Mouse (Mus musculus): ENCODE measurements at regions not wholly inside any gene's neighbourhood (a gene's known extent, or its start where the extent isn't known, plus 50 kb on each side); places are given as distances from the start of the nearest gene placed in this dataset.
A peak's percentile ranks its signal among the peaks of the same experiment; 100 is the strongest.

DNA sequence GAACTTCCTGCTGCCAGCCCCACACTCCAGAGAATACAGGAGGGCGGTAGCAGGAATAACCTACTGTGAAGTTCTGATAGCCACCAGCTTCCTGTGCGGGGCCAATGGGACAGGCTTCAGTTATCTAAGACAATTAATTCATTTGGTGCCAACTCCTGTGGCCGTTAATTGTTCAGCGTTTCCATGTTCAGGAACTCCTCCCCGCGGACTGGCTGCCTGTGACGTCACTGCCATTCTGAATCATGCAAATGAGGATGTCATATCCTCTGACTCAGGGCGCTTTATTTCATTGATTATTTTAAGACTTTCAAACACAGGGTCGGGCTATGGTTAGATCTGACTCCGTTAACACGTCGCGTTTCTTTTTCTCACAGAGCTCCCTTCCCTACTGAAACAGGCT, 225.8 kb upstream of the N6amt1 start:
- no peak for TF ChIP-seq POLR2A (IDR thresholded peaks at IDR 0.05; ENCODE audit: borderline replicate concordance, extremely low read depth, low read depth, low read length)
- no peak for TF ChIP-seq CTCF (IDR thresholded peaks at IDR 0.05; ENCODE audit: insufficient read depth, low read length)
- DNase-seq, result peak; percentile 6
- 40% methylated on average over 13 of the region's 13 CpGs for WGBS
- H3K4me1 ChIP-seq (ENCODE audit: control insufficient read depth, insufficient read depth, low read length), result peaks cover 3% of the 10 kb centered on the region
- H3K4me3 ChIP-seq (replicated peaks; ENCODE audit: extremely low read depth, low read depth, low read length), result peak overlapping the region; percentile 58

DNA sequence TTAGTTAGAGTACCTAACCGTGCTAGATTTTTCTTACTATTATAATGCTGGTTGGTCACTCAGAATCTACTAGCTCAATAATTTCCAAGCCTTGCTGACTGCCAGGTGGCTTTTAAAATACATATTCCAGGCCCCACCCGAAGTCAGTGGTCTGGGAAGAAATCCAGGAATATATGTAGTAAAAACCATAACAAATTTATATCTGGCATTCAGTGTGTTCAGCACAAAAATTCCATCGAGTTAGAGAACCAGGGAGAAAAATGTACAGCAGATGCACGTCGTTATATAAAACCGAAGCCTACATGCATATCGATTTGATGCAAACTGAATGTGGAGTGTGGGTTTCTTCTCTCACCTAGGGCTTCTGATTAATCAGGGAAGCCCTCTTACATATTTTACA, 229.5 kb upstream of the N6amt1 start:
- no peak for DNase-seq
- WGBS, result 83% methylated on average over 7 of the region's 7 CpGs
- TF ChIP-seq POLR2A (IDR thresholded peaks at IDR 0.05; ENCODE audit: borderline replicate concordance, extremely low read depth, low read depth, low read length) (no peak), CTCF (IDR thresholded peaks at IDR 0.05; ENCODE audit: insufficient read depth, low read length) (no peak)
- peaks cover 3% of the 10 kb centered on the region; the same call in 1 of the 2 replicates for H3K4me1 ChIP-seq (ENCODE audit: control insufficient read depth, insufficient read depth, low read length)
- H3K4me3 ChIP-seq (replicated peaks; ENCODE audit: extremely low read depth, low read depth, low read length), result no peak overlapping the region

DNA sequence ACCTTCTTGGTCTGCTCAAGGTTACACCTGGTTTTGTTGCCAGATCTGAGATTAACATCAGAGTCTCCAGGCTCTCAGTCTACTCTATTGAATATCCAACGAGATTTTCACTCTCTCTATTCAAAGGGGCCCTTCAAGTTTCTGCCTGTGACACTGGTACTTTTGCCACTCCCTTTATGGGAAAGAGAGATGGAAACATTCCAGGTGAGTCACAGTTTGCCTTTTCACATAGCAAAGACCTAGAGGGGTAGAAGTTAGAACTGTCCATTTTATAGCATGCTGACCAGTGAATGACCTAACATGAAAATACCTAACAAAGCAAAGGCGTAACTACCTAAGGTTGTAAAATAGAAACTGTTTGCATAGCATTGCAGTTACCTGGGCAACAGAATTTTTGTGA, 250.4 kb upstream of the N6amt1 start:
- Histone ChIP-seq H3K4me1 (ENCODE audit: control insufficient read depth, insufficient read depth, low read length) (no peaks in the 10 kb centered on the region), H3K4me3 (replicated peaks; ENCODE audit: extremely low read depth, low read depth, low read length) (no peak overlapping the region)
- TF ChIP-seq CTCF (IDR thresholded peaks at IDR 0.05; ENCODE audit: insufficient read depth, low read length) (no peak), POLR2A (IDR thresholded peaks at IDR 0.05; ENCODE audit: borderline replicate concordance, extremely low read depth, low read depth, low read length) (no peak)
- no peak for DNase-seq
- 67% methylated on average over 2 of the region's 2 CpGs for WGBS

DNA sequence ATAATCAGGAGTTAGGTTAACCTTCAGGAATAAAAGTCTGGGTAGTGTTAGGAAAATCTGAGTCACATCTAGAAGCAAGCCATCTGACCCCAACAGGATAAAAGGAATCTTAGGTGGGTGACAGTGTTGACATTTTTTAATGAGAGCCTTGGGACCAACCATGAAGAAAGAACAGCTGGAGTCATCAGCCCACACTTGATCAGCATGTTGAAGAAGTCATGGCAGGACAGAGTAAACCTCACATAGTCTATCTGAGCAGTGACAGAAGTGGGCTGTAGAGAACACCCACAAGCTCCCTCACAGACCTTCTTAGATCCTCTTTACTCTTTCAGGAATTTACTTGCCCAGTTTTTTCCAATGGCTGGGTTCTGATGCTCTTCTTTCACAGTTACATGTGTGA, 251.9 kb upstream of the N6amt1 start:
- no peak for DNase-seq
- no peak for TF ChIP-seq POLR2A (IDR thresholded peaks at IDR 0.05; ENCODE audit: borderline replicate concordance, extremely low read depth, low read depth, low read length)
- TF ChIP-seq CTCF (IDR thresholded peaks at IDR 0.05; ENCODE audit: insufficient read depth, low read length), result no peak
- Histone ChIP-seq H3K4me3 (replicated peaks; ENCODE audit: extremely low read depth, low read depth, low read length) (no peak overlapping the region), H3K4me1 (ENCODE audit: control insufficient read depth, insufficient read depth, low read length) (no peaks in the 10 kb centered on the region)

DNA sequence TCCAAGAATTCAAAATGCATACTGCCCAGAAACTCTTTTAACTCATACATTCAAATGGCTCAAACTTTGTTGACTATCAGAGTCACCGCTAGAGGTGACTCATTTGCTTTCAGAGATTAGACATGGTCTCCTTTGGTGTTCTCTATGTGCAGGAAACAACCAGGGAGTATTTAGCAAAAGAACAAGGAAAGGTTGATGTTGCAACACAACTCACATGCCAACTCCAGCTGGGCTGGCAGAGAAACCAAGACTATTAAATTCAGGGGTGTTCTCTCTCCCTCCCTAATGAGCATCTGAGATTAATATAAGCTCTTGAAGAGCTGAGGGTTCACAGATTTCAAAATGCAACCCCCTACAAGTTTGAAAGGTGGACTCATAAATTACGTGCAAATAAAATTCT, 262.0 kb upstream of the N6amt1 start:
- no peak for DNase-seq
- no peaks in the 10 kb centered on the region for H3K4me1 ChIP-seq (ENCODE audit: control insufficient read depth, insufficient read depth, low read length)
- TF ChIP-seq POLR2A (IDR thresholded peaks at IDR 0.05; ENCODE audit: borderline replicate concordance, extremely low read depth, low read depth, low read length) (no peak), CTCF (IDR thresholded peaks at IDR 0.05; ENCODE audit: insufficient read depth, low read length) (no peak)
- H3K4me3 ChIP-seq (replicated peaks; ENCODE audit: extremely low read depth, low read depth, low read length), result no peak overlapping the region
- 73% methylated on average over 2 of the region's 2 CpGs for WGBS

DNA sequence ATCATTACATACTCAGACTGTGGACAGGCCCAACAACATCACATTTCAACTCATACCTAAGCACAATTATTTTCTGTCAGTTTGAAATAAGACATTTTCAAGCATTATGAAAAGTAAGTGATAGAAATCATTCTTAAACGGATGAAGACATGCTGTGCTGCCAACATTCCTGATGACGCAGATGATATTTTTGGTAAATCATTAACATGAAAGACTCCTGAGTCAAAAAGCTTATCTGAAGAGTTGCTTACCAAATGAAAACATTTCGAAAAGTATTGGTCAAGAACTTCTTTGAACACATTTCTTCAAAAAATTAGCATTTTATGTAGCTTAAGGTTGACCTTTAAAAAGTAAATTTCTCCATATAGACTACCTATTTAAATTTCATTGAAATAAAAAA, 264.7 kb upstream of the N6amt1 start:
- Histone ChIP-seq H3K4me1 (ENCODE audit: control insufficient read depth, insufficient read depth, low read length) (no peaks in the 10 kb centered on the region), H3K4me3 (replicated peaks; ENCODE audit: extremely low read depth, low read depth, low read length) (no peak overlapping the region)
- WGBS, result 61% methylated on average over 3 of the region's 3 CpGs
- TF ChIP-seq POLR2A (IDR thresholded peaks at IDR 0.05; ENCODE audit: borderline replicate concordance, extremely low read depth, low read depth, low read length) (no peak), CTCF (IDR thresholded peaks at IDR 0.05; ENCODE audit: insufficient read depth, low read length) (no peak)
- DNase-seq, result no peak

DNA sequence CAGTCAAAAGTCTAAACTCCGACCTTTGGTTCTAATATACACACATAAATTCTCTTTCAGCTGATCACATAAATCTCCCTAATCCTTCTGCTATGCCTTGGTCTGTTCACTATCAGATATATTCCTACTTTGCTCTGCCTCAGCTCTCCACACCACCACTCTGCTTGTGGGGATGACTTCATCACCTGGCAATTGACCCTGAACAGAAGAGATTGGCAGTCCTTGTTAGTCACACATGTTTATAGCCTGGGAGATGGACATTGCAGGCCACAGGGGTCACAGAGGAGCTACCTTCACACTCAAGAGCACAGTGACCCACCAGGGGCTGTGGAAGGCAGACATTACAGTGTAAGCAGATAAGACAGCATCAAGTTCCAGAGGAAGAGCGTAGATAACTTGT, 270.5 kb upstream of the N6amt1 start:
- 71% methylated on average over 2 of the region's 2 CpGs for WGBS
- no peak overlapping the region for H3K4me3 ChIP-seq (replicated peaks; ENCODE audit: extremely low read depth, low read depth, low read length)
- no peak for DNase-seq
- H3K4me1 ChIP-seq (ENCODE audit: control insufficient read depth, insufficient read depth, low read length), result no peaks in the 10 kb centered on the region
- TF ChIP-seq POLR2A (IDR thresholded peaks at IDR 0.05; ENCODE audit: borderline replicate concordance, extremely low read depth, low read depth, low read length) (no peak), CTCF (IDR thresholded peaks at IDR 0.05; ENCODE audit: insufficient read depth, low read length) (no peak)

DNA sequence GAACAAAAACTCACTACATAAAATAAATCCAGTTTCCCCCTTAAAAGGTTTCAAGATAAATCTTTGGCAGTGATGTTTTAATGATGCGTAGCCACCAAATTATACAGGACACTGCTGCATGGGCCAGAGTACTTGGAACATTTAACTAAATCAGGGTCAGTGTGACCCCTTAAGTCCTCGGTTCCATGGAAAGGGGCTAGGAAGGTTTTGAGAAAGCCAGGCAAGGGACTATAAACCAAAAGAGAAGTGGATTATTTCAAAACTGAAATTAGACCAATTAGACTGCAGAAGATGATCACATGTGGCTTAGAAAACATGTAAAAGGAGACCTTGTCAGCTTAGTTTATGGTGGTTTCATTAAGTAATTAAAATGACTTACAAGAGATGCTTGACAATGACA, 276.6 kb upstream of the N6amt1 start:
- Histone ChIP-seq H3K4me3 (replicated peaks; ENCODE audit: extremely low read depth, low read depth, low read length) (no peak overlapping the region), H3K4me1 (ENCODE audit: control insufficient read depth, insufficient read depth, low read length) (no peaks in the 10 kb centered on the region)
- no peak for TF ChIP-seq POLR2A (IDR thresholded peaks at IDR 0.05; ENCODE audit: borderline replicate concordance, extremely low read depth, low read depth, low read length)
- TF ChIP-seq CTCF (IDR thresholded peaks at IDR 0.05; ENCODE audit: insufficient read depth, low read length), result no peak
- WGBS, result 92% methylated on average over 2 of the region's 2 CpGs
- DNase-seq, result no peak

DNA sequence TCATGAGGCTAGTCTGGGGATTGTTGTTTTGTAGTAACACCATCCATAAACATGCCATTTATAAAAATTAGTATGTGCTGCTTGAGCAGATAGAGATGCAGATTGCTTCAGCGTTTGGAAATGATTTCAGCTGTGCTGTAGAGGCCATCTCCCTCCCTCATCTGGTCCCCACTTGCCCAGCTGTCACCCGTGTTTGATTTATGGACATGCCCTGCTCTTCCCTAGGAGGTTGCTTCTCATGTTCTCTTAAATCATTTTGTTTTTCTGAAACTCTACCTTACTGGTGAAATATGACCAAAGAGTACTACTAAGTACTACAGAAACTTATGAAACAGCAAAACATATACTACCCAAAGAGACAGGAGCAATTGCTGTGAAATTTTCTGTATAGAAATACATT, 284.7 kb upstream of the N6amt1 start:
- H3K4me1 ChIP-seq (ENCODE audit: control insufficient read depth, insufficient read depth, low read length), result no peaks in the 10 kb centered on the region
- H3K4me3 ChIP-seq (replicated peaks; ENCODE audit: extremely low read depth, low read depth, low read length), result no peak overlapping the region
- DNase-seq, result no peak
- TF ChIP-seq POLR2A (IDR thresholded peaks at IDR 0.05; ENCODE audit: borderline replicate concordance, extremely low read depth, low read depth, low read length) (no peak), CTCF (IDR thresholded peaks at IDR 0.05; ENCODE audit: insufficient read depth, low read length) (no peak)
- 58% methylated on average over 2 of the region's 2 CpGs for WGBS

DNA sequence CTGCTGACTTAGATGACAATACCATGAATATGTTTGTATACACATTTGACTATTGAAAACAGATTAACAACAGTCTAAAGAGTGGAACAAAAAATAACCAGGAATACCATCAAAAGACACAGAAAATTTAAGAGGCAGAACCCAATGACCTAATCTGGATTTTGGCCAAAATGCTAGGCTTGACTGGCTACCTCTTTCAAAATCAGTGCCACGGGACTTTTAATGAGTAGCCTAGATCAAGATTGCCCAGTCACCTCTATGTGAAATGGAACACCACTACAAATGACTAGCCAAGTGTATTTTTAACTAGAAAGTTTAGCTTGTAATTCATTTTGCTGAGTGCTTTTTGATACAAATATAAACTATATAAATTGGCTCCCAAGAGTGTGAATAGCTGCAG, 286.0 kb upstream of the N6amt1 start:
- WGBS, result 58% methylated on average over 1 of the region's 1 CpGs
- DNase-seq, result no peak

DNA sequence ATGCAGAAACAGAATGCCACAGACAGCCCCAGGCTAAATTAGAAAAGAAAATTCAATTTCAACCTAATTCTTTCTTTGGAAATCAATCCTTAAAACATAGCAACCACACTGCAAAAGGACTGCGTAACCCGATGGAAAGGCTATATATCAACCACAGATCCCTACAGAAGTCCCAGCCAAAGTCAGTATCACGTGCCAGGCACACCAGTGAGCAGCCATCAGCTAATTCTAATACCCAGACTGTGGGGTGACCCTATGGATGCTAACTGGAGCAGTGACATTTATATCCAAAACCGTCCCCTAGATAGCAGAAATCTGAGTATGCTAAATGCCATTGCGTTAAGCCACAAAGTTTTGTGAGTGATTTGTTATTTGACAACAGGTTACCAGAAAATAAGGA, 286.5 kb upstream of the N6amt1 start:
- Histone ChIP-seq H3K4me3 (replicated peaks; ENCODE audit: extremely low read depth, low read depth, low read length) (no peak overlapping the region), H3K4me1 (ENCODE audit: control insufficient read depth, insufficient read depth, low read length) (no peaks in the 10 kb centered on the region)
- 91% methylated on average over 5 of the region's 5 CpGs for WGBS
- TF ChIP-seq POLR2A (IDR thresholded peaks at IDR 0.05; ENCODE audit: borderline replicate concordance, extremely low read depth, low read depth, low read length) (no peak), CTCF (IDR thresholded peaks at IDR 0.05; ENCODE audit: insufficient read depth, low read length) (no peak)
- no peak for DNase-seq

More for the DNA sequence above, 286.0 kb upstream of the N6amt1 start:
- Histone ChIP-seq H3K4me1 (ENCODE audit: control insufficient read depth, insufficient read depth, low read length) (no peaks in the 10 kb centered on the region), H3K4me3 (replicated peaks; ENCODE audit: extremely low read depth, low read depth, low read length) (no peak overlapping the region)
- no peak for TF ChIP-seq POLR2A (IDR thresholded peaks at IDR 0.05; ENCODE audit: borderline replicate concordance, extremely low read depth, low read depth, low read length)
- no peak for TF ChIP-seq CTCF (IDR thresholded peaks at IDR 0.05; ENCODE audit: insufficient read depth, low read length)

Measured in lung, adult 2 months (tissue).